Mouse (Mus musculus): ENCODE measurements around the gene Tmem242.
"Not testable (repeated sequence)": the region's sequence is repeated elsewhere in the genome, so short reads cannot be mapped to it uniquely, and the experiment has no call there.

Gene Tmem242

GRCm38 (mm10) chr17:5440159-5440971 lies at the start of gene Tmem242:
TSS of gene Tmem242 (minus strand) at chr17:5440259.
- peak; percentile 93 for DNase-seq

- no peak for DNase-seq
These were observed 48.1 kb upstream of the Tmem242 start for GRCm38 (mm10) chr17:5488156-5488555.

GRCm38 (mm10) chr17:5484663-5485062 lies 44.6 kb upstream of the Tmem242 start:
- DNase-seq, result no peak

GRCm38 (mm10) chr17:5483456-5483855 lies 43.4 kb upstream of the Tmem242 start:
- DNase-seq, result no peak

GRCm38 (mm10) chr17:5475960-5476725 lies 36.1 kb upstream of the Tmem242 start:
- DNase-seq, result peak; percentile 18

- no peak for DNase-seq
These were observed 32.2 kb upstream of the Tmem242 start for GRCm38 (mm10) chr17:5472268-5472667.

- no peak for DNase-seq
These were observed 27.1 kb upstream of the Tmem242 start for GRCm38 (mm10) chr17:5467177-5467576.

- no peak for DNase-seq
These were observed 26.7 kb upstream of the Tmem242 start for GRCm38 (mm10) chr17:5466736-5467135.

- peak; percentile 15 for DNase-seq
These were observed 23.9 kb upstream of the Tmem242 start for GRCm38 (mm10) chr17:5463912-5464311.

GRCm38 (mm10) chr17:5453657-5454056 lies 13.6 kb upstream of the Tmem242 start:
- no peak for DNase-seq

GRCm38 (mm10) chr17:5443751-5444150 lies 3.7 kb upstream of the Tmem242 start:
- DNase-seq, result peak; percentile 59

GRCm38 (mm10) chr17:5443260-5443659 lies 3.2 kb upstream of the Tmem242 start:
- DNase-seq, result peak; percentile 50

- DNase-seq, result not testable (repeated sequence)
These were observed 2.3 kb upstream of the Tmem242 start for GRCm38 (mm10) chr17:5442403-5442802.

GRCm38 (mm10) chr17:5439831-5440158 lies 264 bp downstream of the Tmem242 start:
- DNase-seq, result no peak

- no peak for DNase-seq
These were observed 10.3 kb downstream of the Tmem242 start for GRCm38 (mm10) chr17:5429772-5430133.

GRCm38 (mm10) chr17:5429090-5429771 lies 10.8 kb downstream of the Tmem242 start:
- peak; percentile 98 for DNase-seq

GRCm38 (mm10) chr17:5425204-5425603 lies 14.9 kb downstream of the Tmem242 start:
- no peak for DNase-seq

GRCm38 (mm10) chr17:5424156-5424555 lies 15.9 kb downstream of the Tmem242 start:
- no peak for DNase-seq

- peak; percentile 42 for DNase-seq
These were observed 18.2 kb downstream of the Tmem242 start for GRCm38 (mm10) chr17:5421835-5422234.

- DNase-seq, result peak; percentile 48
These were observed 20.1 kb downstream of the Tmem242 start for GRCm38 (mm10) chr17:5419771-5420518.

GRCm38 (mm10) chr17:5419056-5419455 lies 21.0 kb downstream of the Tmem242 start:
- no peak for DNase-seq

- DNase-seq, result no peak
These were observed 21.5 kb downstream of the Tmem242 start, which contains the start of gene Ldhal6b for GRCm38 (mm10) chr17:5418545-5418944. TSS of gene Ldhal6b (minus strand) at chr17:5418767.

- no peak for DNase-seq
These were observed 23.5 kb downstream of the Tmem242 start for GRCm38 (mm10) chr17:5416518-5416917.

Measured in lung, postnatal 36 days (tissue).